Mouse (Mus musculus) MN1 (cell line): Measurements from ENCODE around the gene Cyb5b.
"Not testable (repeated sequence)": the region's sequence is repeated elsewhere in the genome, so short reads cannot be mapped to it uniquely, and the experiment has no call there.

ENCODE experiments used
- DNase-seq: peaks from one replicate; pipeline ENCODE4 v3.0.0-alpha.2; 2016; ENCODE audit warnings: low spot score

The Cyb5b gene

DNA sequence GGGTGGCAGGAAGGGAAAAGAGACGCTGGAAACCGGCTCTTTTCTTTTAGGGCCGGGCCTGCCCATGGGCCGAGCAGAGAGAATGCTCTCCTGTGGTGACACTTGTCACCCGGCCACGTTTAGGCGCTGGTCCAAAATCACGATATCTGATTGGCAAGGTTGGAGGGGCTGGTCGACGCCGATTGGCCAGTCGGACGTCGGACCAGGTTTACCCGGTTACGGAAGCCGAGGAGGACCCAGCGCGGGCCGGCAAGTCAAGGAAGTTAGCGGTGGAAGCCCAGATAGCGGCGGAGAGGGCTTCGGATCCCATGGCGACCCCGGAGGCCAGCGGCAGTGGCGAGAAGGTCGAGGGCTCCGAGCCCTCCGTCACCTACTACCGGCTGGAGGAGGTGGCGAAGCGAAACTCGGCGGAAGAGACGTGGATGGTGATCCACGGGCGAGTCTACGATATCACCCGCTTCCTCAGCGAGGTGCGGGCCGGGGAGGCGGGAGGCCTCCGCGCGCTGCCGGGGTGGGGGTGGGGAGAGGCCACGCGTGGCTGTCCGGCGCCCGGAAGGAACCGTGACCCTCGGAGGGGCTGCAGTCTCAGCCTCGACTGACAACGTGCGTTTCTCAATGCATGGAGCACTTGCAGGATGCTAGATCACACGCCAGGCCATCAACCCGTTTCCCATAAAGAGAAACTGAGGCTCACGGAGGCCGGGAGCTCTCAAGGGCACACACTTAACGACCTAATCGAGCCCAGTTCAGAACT lies at the start of gene Cyb5b:
Gene Cyb5b, plus strand, starts transcription at position 237 of the 754 bp plus-strand sequence.
- DNase-seq: peak; percentile 95

DNA sequence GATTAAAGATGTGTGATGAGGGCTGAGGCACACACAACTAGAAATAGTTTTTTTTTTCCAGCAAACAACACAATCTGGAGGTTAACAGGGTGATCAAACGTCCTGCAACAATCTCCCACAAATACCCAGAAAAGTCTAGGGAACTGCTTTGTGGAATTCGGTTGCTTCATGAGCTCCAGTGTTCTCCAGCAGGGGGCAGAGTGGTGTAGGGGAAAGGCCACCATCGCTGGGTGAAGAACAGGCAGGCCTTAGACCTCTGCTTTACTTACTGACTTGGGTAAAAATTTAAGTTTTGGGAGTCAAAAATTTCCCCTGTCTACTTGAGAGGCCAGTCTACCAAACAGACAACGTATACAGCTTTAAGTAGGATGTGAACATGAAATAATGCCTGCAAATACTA lies 45.9 kb upstream of the Cyb5b start:
- peak; percentile 82 for DNase-seq

DNA sequence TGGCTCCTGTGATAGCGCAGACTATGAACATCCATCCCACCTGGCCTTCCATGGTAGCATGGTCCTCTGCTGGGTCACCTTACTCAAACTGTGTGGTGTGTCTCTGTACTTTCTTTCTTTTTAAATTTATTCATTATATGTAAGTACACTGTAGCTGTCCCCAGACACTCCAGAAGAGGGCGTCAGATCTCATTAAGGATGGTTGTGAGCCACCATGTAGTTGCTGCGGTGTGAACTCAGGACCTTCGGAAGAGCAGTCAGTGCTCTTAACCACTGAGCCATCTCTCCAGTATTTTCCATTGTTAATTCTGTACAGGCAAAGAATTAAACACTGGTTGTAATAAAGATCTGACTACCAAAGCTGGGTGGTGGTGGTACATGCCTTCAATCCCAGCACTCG lies 42.4 kb upstream of the Cyb5b start:
- not testable (repeated sequence) for DNase-seq

DNA sequence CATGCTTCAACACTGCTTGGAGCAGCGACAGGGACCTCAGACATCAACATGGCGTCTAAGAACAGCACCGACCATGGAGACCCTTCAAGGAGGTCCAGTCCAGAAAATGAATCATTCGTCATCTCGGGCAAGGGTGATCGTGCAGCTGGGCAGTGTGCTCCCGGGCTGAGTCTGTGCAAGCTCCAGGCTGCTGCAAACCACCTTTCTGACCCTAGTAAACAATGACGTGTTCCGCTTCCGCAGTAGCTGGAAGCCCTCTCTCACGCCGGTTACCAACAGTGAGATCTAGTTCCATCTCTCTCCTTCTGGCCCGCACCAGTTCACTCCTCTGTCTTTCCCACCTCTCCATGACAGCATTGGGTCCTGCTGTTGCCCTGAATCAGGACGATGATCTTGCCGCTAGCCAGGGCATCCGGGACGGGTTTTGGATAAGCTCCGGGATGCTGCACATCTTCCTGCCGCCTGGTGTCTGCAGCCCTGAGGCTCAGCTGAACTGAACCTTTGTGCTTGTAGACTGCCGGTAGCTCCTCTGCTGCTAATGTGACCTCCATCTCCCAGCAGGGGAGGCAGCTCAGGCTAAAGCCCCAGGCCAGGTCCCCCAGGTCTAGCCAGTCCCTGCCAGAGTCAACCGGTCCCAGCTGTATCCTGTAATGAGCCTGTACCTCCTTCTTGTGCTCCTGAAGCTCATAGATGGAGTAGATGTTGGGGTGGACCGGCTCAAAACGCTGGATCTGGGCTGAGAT lies 41.3 kb upstream of the Cyb5b start:
- DNase-seq: peak; percentile 82

DNA sequence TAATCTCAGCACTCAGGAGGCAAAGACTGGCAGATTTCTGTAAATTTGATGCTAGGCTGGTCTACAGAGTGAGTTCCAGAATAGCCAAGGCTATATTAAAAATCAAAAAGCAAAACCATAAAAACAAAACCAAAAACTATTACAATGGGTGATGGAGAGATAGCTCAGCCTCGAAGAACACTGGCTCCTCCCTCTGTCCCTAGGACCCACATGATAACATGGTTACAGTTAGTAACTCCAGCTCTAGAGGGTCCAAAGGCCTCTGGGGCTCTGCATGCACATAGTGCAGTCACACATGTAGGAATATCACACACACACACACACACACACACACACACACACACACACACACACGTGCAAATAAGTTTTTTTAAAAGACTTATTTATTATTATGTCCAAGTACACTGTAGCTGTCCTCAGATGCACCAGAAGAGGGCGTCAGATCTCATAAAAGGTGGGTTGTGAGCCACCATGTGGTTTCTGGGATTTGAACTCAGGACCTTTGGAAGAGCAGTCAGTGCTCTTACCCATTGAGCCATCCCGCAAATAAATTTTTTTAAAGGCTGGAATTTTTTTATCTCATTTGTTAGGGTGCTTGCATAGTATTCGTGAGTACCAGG lies 40.5 kb upstream of the Cyb5b start:
- DNase-seq: peak; percentile 22

DNA sequence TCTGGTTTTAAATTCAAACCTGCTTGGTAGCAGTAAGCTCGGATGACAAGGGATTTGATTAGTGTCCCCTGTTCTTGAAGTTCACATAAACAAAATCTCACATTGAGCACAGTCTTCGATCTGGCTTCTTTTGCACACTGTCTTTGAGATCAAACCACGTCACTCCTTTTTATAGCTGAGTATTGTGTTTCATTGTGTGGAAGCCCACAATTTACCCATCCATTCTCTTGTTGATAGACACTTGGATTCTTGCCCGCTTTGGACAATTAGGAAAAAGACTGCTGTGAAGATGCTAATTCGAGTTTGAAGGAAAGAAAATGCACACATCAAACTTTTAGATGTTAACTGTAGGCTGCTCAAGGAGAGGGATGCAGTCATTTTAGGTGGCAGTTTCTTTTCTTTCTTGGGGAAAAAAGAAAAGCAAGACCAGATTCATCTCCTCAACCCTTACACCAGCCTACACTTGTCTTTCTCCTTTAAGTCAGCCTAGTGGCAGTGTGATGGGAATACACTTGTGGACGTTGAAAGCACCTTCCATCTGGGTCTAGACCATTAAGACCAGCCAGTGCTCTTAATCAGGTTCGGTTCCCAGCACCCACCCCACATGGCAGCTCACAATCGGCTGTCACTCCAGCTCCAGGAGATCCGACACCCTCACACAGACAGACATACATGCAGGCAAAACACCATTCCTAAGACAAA lies 39.7 kb upstream of the Cyb5b start:
- DNase-seq: peak; percentile 23

DNA sequence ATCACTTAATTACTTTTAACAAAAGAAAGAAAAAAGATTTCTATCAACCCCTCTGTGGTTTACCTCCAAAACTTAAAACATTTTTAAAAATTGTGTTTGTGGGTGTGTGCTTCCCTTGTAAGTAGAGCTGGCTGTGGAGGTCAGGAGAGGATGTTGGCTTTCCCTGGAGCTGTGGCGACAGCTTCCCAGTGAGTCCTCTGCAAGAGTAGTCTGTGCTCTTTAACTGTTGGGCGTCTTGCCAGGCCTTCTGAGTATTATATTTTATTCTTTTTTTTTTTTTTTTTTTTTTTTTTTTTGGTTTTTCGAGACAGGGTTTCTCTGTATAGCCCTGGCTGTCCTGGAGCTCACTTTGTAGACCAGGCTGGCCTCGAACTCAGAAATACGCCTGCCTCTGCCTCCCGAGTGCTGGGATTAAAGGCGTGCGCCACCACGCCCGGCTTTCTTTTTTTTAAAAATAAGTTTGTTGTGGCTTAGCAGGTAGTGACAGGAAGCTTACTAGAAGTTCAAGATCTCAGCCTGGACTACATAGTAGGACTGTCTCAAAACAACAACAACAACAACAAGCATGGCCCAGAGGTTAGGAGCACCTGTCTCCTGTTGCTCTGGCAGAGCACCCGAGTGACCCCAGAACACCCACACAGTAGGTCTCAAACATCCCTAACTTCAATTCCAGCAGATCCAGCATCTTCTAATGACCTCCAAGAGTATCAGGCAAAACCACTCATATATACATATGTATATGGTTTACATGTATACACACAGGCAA lies 38.9 kb upstream of the Cyb5b start:
- DNase-seq: peak; percentile 78

DNA sequence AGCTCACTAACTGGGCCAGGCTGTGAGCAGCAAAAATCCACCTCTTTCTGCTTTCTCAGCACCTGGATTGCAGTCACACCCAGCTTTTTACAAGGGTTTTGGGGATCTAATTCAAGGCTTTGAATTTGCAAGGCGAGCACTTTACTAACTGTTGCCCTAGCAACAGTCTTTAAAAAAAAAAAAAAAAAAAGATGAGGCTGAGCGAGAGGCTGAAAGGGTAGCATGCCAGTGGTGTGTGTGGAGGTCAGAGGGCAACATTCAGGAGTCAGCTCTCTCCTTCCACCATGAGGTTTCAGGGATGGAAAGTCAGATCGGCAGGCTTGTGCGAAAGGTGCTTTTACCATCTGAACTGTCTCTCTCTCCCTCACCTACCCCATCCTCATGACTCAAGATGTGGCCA lies 37.2 kb upstream of the Cyb5b start:
- no peak for DNase-seq

DNA sequence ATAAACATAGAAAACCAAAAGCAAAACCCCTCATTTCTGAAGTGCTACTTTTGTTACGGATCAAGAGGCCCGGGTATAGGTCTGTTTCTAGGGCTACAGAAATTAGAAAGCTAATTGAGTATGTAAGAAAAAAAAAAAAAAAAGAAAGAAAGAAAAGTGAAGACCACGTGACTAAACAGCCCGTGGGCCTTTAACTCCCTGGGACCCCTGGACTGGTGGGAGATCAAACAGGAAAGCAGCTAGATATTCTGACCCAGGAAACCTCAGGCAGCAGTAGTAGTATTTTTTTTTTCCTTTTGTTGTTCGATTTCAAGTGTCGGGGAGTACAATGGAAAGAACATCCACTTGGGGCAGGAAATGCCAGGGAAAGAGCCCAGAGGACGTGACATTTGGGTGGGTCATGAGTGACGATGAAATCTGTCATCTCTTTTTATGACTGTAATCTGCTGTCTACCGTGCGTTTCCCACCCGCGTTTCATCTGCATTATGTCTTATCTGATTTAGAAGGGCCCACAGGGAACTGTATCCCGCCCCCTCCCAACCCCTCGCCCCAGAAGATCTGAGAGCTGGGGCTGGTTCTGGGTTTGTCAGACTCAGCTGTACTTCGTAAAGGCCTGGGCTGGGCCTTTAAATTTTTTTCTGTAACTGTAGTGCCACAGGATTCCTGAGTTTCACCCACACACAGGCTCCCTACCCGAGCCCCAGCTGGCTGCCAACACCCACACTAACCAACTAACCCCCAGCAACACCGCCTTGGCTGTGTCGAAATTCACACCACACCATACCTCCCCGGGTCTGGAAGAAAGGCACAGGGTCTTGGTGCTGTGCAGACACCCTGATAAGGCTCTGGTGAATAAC lies 36.1 kb upstream of the Cyb5b start:
- peak; percentile 52 for DNase-seq

DNA sequence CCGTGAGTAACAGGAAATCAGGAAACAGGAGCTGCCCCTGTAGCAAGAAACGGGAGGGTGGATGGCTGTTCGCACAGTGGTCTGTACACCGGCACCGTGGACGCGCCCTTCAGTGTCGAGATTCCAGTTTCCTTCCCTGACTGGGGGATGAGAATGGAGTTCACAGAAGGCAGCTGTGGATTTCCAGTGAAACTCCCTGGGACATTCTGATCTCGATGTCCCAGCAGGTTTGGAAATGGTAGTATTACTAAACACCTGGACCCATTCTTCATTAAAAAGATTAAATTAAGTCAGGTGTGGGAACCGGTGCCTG lies 35.5 kb upstream of the Cyb5b start:
- DNase-seq: no peak

DNA sequence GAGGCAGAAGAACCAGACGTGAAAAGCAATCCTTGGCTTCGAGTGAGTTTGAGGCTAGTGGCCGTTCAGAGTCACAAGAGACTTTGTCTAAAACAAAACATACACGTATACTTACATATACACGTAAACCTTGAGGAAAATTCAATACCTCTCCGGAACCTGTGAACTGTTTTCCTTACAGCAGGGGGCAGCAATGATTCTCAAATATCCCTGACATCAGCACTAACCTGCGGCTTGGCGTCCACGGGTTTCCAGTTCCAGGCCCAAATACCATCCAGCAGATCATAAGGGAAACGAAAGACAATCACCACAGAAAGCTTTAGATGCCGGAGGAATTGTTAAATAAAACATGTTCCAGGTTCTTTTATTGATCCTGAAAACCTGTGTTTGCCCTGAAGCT lies 34.4 kb upstream of the Cyb5b start:
- DNase-seq: peak; percentile 92

DNA sequence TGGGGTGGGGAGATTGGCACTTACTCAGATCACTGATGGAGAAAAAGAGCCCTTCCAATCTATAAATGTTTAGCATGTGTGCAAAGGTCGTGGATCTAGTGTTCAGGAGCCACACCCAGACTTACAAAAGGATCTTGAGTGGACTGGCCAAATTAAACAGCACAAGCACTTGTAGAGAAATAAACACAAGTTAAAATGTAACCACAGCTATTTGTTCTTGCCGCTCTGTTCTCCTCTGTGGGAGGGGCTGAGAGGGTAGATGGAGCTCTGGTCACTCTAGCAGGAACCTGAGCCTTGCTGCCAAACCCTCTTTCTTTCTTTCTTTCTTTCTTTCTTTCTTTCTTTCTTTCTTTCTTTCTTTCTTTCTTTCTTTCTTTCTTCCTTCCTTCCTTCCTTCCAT lies 33.4 kb upstream of the Cyb5b start:
- DNase-seq: no peak

DNA sequence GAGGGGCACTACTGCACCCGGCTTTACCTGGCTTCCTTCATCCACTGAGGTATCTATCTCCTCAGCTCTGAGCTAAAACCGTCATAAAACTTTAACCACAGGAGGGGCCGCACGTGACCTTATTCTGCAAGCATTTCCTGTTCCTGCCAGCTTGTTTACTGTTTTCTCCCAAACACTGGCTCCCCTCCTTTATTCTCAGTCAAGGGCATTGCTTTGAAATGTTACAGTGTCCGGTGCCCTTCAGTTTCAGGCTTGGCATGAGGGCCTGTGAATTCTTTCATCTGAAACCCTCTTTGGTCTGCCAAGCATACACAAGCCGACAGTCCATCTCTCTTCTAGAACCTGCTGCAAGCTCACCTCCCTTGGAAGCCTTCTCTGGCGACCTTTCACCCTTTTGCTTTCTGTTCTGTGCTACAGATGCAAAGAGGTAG lies 31.6 kb upstream of the Cyb5b start:
- no peak for DNase-seq

DNA sequence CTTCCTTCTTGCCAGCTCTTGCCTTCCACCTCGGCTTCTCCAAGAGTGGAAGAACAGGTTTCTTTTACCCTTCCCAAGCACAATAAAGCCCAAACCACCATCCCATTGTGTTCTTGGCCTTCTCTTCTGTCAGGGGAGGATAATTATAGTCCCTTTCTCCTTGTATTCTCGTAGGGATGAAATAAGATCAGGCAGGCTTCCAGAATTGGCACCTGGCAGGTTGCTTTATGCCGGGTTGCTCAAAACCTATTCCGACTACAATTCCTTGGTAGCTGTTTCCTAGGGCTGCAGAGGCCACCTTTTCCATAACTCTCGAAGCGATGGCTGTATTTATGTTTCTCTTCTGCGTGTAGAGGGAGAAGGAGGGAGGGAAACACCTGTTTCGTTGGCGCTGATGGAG lies 31.0 kb upstream of the Cyb5b start:
- no peak for DNase-seq

DNA sequence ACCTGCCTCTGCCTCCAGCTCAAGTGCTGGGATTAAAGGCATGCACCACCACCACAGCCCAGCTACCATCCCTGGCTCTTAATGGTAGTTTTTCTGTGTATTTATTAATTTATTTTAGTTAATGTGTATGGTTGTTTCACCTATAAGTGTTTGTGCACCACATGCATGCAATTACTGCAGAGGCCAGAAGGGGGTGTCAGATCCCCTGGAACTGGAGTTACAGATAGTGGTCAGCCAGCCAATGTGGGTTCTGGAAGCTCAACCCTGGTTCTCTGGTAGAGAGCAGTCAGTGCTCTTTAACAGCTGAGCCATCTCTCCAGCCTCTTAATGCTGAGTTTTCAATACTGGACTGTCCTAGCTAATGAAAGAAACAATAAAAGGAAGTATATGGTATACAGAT lies 29.6 kb upstream of the Cyb5b start:
- DNase-seq: no peak

DNA sequence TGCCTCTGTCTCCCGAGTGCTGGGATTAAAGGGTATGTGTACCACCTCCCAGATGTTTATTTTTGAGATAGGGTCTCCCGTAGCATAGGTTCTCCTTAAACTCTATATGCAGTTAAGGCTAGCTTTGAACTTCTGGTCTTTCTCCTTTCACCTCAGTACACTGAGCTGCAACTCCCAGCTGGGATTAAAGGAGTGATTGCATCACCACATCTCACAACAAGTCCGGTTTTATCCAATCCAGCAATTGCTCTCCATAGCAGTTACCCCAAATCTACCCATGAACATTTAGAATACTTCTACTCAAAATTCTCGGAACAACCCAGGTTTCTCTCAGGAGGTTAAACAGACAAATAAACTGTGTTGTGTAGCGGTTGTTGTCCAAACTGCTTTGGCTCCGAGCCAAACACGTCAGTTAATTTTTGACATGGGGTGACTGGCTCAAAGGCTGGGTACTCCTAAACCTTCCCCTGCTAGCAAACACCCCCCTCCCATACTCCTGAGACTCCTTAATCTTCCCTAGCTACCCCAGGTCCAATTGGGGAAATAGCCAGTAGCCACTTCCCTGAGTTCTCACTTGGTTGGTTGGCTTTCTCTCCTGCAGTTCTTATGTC lies 28.7 kb upstream of the Cyb5b start:
- DNase-seq: no peak

DNA sequence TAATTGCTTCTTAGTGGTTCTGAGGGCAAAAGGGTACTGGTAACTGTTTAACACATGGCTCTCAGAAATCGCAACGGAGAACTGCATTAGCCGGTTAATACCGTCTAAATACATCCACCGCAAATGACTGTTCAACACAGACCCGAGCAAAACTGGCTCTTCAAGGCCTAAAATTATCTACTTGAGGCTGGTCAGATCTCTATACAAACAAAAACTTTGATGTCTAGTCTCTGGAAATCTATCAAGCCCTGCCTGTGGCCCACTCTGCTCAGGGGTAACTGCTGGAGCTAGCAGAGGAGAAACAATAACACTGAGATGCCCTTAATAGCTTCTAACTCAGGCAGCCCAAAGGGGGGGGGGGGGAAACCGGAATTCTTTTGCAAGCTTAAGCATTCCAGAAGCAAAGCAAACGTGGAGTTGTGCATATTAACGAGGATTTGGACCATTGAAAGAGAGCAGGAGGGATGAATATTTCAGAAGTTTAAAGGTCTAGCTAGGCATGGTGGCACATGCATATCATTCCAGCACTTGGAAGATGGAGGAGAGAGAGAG lies 27.3 kb upstream of the Cyb5b start:
- DNase-seq: no peak

DNA sequence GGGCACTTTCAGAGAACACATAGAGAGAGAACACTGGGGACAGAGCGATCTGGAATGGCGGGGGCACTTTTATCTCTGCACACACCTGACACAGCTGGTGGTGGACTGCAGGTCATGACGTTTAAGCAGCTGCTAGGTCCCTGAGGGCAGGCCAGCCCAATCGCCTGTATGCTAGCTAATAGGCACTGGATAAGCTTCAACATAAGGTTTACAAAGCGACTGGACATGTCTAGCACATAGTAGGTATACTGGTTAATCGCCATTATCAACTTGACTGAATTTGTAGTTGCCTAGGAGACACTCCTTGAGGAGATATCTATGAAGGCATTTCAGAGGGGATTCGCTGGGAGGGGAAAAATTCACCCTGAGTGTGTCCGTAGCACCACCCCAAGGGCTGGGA lies 26.1 kb upstream of the Cyb5b start:
- DNase-seq: no peak

DNA sequence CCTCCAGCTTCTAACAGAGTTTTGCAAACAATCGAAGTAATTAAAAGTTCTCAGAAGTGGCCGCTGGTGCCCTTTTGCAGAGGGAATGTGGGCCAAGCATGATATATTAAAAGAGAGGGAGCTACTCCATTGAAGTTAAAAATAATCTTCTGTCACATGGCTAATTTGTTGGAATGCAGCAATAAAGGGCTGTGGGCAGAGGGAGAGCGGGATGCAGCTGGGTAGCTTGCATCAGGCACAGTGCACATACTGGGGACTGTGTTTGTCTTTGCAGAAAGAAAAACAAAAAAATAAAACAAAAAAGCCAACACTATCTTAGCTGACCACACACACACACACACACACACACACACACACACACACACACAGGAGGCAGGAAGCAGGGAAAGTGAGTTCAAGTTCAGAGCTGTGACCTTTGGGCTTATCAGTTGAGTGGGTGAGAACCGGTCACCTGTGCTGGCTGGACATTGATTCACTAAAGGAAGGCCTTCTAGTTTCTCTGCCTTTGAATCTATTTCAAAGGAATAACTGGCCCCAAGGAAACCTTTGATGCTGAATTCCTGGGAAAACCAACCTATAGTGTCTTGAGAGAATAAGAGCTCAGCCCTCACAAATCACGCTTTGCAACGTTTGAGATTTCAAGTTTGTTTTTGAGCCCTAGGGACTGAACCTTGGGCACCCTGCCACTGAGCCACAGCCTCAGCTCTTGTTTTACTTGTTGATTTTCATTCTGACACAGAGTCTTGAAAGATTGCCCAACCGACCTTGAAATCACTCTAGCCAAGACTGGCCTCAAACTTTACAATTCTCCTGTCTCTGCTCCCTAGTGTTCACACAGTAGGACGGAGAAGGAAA lies 21.0 kb upstream of the Cyb5b start:
- DNase-seq: no peak
